Mouse (Mus musculus) cerebellum, adult 2 months (tissue): ENCODE measurements around the gene Klhl29.

Experiments used
- CTCF ChIP-seq: fragments of 200-500 bp; IDR thresholded peaks from 2 replicates; pipeline ENCODE4 v1.5.1; 2011; ENCODE audit warnings: low read depth, mild to moderate bottlenecking, control low read depth, low read length, moderate library complexity, borderline replicate concordance; ENCODE audit not compliant: insufficient read depth
- POLR2A ChIP-seq: fragments of 200-500 bp; IDR thresholded peaks from 2 replicates; pipeline ENCODE4 v1.6.1; 2011; ENCODE audit warnings: low read length, control low read depth, borderline replicate concordance; ENCODE audit not compliant: insufficient read depth

- TF ChIP-seq CTCF (no peak), POLR2A (no peak)
These were observed 231.3 kb downstream of the Klhl29 start for GRCm38 (mm10) chr12:5143903-5144781.
